Mouse (Mus musculus) MEL-GATA-1-ER (cell line): ENCODE results near the gene Vipr1.

ENCODE experiments used
- DNase-seq: peaks from one replicate; pipeline ENCODE4 v3.0.0-alpha.2; 2012; ENCODE audit warnings: low read depth; ENCODE audit errors: extremely low read depth

Gene Vipr1

DNA sequence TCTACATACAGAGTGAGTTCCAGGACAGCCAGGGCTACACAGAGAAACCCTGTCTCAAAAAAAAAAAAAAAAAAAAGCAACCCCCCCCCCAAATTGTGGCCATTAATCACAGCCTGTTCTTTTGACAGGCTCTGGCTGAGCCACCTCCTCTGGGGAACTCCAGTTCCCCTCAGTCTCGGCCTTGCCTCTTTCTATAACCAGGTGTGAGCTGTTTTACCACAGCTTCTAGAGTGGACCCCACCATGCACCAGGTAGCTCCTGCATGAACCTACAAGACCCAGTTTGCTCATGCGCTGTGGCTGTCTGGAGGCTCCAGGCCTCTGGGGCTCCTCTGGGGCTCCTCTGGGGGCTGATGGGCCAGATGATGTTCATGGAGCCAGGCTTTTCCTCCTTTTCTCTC lies 33.0 kb downstream of the Vipr1 start:
- no peak for DNase-seq

DNA sequence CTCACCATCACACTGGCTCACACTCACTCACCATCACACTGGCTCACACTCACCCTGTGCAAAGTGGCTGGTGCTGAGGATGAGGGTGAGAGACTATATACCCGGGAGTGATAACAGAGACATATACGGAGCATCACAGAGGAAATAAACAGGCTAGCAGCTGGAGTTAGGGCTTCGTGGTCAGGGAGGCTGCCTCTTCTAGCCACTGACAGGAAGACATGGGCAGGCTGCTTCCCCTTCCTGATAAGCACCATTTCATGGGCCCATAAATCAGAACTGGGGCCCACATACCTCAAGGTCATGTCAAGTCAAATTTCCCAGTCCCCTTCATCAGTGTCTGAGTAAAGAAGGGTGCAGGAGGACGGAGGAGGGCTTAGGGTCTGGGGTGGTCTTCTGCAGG lies 34.6 kb downstream of the Vipr1 start:
- peak; percentile 20 for DNase-seq

DNA sequence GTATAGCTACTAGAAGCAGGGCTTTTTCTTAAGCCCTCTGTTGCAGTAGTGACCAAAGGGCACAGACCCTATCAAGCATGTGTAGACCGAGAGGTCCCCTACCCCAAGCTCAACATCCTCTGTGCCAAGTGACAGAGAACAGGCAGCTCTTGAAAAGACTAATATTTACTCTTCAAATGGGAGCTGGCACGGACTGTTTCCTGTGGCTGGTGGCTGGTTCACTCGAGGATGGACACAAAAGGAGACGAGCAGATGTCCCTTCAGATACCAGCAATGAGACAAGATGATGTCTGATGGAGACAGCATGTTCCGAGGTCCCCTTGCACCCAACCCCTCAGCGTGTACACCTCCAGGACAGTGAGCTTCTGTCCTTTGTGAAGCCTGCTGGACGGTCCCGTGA lies 35.0 kb downstream of the Vipr1 start:
- no peak for DNase-seq

DNA sequence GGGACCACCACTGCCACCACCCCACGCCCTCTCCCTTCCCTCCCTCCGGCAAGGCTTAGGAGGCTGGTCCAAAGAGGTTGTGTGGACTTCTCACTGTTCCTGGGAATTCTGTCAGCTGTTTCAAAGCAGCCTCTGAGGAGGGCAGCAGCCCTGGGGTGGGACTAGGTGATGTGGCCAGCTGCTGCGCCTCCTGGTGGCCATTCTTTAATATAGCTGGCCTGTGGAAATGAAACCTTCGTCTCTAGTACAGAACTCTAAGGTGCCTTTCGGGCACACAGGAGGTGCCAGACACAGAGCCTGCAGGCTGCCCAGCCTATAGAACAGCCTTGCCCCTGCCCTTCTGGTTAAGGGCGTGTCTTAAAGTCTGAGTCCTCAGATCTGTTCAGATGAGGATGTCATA lies 37.0 kb downstream of the Vipr1 start:
- DNase-seq: no peak

DNA sequence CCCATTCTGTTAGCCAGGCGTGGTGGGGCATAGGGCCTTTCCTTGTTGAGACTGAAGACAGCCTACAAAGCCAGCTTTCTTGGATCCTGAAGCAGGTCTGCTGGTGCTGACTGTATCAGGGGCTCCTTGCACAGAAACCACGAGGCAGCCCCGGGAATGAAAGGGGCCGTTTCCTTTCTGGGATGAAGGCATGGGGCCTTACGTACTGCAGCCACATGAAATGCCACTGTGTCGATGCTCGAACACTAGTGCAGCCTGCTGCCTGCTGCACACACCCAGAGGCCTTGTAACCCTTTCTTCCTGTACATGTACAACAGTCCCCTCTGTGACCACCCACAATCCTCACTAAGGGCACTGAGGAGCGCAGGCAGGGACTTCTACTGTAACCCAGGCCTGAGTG lies 38.7 kb downstream of the Vipr1 start:
- no peak for DNase-seq

DNA sequence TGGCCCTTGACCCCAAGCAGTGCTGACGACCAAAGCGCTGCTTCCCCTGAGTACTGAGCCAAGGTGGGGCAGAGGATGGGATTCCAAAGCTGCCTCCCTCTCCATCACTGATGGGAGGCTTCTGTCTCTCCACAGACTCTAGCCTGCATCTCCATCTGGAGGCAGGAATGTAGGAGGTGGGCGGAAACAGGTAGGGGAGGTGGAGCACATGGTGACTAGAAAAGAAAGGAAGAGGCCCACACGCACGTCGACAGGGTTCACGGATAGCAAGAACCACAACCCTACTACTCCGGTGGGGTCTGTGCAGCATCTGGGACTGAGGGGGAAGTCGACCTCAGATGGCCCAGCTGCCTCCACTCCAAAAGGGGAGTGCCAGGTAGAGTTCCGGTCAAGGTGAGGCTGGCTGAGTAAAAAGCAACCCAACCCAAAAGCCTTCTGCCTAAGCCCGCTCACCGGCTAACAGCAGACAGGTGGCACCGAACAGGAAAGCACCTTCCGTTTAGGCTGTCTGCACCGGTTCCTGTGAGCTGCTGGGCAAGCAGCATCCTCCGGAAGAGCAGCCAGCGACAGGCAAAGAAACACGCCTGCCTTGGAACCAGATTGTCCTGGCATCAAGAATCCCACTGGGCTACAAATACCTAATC lies 39.6 kb downstream of the Vipr1 start:
- no peak for DNase-seq

DNA sequence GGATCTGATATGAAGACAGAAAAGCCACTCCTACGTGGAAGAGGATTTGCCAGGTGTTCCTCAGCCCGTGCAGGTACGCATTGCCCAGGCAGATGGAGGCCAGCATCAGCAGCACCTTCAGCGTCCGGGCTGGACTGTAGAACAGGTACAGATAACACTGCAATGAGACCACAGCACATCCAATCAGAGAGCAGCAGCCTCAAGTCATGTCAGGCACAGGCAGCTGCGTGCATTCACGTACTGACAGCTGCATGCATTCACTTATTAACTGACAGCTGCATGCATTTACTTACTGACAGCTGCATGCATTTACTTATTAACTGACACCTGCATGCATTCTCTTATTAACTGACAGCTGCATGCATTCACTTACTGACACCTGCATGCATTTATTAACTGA lies 42.2 kb downstream of the Vipr1 start:
- no peak for DNase-seq

DNA sequence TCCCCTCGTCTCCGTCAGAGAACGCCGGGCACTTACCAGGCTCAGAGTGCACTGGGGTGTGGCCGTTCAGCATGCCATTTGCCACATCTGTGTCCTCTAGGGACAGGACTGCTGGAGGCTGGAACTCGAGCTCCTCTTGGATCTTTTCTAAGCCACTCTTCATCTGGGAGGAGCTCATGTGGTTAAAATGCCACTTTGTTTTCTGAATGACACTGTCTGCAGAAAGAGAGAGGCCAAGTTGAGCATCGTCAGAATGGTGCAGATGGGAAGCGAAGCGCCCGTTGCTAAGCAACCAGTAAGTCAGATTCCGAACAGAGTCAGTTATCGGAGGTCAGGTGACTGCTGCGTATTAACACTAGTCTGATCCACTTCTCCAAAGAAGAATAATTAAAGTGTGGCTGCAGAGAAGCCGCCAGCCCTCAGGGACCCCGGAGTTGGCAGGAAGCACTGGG lies 47.7 kb downstream of the Vipr1 start:
- no peak for DNase-seq

DNA sequence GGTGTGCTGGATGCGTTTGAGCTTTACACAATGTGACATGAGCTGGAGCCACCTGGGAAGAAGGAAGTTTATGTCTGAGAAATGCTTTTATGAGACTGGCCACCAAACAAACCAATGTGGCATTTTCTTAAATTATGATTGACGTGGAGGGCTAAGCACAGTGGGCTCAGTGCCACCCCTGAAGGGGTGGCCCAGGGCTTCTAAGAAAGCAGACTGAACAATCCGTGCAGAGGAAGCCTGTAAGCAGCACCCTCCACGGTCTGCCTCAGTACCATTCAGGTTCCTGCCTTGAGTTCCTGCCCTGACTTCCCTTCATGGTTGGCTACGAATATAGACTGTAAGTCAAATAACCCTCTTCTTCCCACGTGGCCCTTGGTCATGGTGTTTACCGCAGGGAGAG lies 48.2 kb downstream of the Vipr1 start:
- no peak for DNase-seq

DNA sequence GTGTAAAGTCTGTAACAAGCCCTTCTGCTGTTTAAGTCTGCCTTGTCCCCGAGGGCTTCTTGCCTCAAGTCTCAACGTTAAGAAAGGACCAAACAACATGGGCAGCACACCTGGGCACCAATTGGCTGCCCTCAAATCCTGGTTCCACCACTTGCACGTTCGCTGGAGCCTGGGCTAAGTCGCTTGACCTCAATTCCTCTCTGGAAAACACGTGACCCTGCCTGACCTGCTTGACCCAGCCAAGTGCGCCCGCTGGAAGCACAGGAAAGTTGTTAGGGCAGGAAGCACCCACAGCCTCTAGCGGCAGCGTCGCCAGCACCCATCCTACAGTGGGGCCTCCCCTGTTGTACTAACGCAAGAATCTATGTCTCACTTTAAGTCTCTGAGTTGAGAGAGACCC lies 52.2 kb downstream of the Vipr1 start:
- DNase-seq: no peak

DNA sequence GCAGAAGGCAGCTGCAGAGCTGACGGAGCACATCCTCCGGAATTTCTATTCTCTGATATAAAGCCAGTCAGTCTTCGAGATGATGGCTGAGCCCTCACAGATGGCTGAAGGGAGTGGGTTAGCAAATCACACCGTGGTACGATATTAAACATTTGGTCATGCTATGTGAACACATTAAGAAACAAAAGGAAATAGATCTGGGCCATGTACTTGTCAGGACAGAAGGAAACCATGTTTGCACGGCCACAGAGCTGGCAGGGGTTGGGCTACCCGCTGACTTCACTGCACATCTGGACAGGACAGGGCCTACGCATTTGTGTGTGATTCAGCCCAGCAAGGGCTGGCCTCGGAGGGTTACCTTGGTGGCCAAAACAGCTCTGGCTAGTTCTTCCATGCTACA lies 54.1 kb downstream of the Vipr1 start:
- no peak for DNase-seq

DNA sequence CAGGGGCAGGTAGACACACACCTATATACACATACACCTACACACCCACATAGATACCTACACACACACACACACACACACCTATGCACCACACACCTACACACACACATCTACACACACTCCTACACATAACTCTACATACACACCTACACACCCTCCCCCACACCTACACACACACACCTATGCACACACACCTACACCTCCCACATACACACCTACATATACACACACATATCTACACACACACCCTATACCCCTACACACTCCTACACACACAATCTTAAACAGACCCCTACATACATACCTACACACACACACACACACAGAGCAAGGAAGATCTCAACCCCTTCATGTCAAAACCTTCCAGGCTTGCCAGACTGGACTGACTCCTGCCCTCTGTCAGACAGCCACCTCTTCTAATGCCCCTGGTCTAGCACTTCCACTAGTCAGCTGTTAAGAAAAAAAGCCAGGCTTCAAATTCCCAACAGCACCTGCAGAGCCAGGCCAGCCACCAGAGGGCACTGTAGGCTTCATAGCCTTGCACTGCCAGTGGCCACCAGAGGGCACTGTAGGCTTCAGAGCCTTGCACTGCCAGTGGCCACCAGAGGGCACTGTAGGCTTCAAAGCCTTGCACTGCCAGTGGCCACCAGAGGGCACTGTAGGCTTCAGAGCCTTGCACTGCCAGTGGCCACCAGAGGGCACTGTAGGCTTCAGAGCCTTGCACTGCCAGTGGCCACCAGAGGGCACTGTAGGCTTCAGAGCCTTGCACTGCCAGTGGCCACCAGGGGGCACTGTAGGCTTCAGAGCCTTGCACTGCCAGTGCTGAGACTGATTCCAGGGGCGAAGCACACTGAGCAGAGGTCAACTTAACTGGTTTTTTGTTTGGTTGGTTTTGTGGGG lies 54.9 kb downstream of the Vipr1 start:
- DNase-seq: peak; percentile 42

DNA sequence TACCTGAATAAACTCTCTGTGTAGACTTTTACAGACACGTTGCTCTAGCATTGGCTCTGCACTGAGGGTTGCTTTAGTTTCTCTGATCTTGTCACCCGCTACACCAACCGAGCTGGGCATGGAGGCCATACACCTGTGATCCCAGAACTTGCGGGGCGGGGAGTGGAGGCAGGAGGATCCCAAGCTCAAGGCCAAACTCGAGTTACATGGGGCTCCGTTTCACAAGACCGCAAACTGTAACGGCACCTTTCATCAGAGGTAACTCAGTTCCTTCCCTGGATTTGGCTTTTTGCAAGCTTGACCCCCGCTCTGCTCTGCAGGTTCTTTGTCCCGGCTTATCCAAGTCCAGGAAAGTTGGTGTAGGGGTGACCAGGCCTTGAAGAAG lies 61.7 kb downstream of the Vipr1 start:
- DNase-seq: no peak

DNA sequence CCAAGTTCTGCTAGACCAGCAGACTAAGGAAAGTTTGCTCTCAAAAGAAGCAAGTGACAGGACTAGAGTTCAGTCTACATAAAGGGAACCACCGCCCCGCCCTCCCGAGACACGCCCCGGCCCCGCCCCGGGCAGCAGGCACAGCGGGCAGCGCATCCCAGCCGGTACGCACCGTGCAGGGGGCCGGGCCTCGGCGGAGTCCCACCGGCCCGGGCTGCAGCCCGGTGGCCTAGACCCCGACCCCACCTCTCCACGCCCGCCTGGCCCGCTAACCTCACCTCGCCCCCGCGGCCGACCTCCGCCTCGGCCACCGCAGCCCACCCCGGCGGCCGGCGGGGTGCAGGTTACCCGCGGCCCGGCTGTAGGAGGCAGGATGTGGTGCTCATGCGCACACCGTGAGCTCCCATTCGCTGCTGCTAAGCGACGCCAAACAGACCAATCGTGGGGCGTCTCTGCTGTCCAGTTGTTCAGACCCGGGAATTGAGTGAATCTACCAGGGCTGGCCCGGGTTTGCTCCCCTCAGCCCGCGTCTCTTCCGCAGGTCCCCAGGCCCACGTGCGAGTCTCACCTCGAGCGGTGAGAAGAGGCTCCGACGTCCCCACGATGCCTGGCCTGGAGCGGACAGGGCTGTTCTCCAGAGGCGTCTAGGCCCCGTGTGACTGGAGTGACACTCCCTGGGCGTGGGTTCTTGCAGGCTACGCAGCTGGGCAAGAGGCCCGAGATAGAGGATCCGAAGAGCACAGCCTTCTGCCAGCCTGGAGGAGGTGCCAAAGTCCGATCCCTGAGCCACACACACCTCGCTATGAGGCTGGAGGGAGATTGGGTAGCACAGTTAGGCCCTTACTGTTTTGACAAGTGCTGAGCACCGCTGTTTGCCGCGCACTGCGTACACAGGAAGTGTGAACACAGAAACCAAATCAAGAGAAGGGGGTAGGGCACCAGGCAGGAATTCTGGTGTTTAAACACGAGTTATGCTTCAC lies 62.4 kb downstream of the Vipr1 start, which contains the start of gene Sec22c:
Gene Sec22c (minus strand): TSS at position 845 of the 980 bp plus-strand sequence.
- peak; percentile 81 for DNase-seq

DNA sequence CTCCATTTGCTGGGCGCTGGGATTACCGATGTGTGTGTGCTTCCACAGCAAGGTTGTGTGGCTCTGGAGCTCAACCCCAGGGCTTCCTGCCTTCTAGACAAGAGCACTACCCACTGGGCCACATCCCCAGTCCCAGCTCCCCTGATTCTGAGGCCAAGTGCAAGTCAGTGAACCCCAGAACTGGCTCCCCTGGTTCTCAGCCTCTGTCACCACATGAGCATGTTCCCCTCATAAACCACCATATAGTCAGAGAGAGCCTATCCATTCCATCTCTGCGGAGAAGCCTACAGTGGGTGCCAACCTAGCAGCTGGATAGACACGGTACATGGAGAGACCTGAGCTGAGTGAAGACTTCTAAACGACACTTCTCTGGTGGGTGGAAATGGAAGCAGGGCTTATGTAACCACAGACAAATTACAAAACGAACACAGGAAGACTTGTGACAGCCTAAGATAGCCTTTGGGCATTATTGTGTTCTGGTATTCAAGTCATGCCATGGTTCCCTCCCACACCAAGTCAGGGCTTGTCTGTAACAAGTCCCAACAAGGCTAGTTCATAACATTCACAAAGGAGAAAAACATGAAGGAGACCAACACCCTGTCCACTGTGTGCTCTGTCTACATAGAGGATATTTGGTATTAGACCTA lies 63.6 kb downstream of the Vipr1 start:
- DNase-seq: no peak

DNA sequence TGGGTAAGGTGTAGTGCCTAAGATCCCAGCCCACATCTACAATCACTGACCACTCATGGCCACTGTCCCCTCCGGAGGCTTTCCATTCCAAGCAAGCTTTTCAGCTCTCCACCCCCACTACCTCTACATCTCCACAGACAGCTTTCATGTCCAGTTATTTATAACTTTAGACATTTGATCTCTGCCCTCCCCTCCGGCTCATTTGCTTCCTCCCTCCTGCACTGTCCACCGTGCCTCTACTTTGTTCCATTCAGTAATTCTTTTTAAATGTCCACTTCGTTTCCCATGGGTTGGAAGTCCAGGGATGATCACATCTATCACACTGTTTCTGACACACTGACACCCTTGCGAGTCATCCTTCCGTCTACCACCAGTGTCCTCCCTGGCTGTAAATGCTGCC lies 65.3 kb downstream of the Vipr1 start:
- no peak for DNase-seq

DNA sequence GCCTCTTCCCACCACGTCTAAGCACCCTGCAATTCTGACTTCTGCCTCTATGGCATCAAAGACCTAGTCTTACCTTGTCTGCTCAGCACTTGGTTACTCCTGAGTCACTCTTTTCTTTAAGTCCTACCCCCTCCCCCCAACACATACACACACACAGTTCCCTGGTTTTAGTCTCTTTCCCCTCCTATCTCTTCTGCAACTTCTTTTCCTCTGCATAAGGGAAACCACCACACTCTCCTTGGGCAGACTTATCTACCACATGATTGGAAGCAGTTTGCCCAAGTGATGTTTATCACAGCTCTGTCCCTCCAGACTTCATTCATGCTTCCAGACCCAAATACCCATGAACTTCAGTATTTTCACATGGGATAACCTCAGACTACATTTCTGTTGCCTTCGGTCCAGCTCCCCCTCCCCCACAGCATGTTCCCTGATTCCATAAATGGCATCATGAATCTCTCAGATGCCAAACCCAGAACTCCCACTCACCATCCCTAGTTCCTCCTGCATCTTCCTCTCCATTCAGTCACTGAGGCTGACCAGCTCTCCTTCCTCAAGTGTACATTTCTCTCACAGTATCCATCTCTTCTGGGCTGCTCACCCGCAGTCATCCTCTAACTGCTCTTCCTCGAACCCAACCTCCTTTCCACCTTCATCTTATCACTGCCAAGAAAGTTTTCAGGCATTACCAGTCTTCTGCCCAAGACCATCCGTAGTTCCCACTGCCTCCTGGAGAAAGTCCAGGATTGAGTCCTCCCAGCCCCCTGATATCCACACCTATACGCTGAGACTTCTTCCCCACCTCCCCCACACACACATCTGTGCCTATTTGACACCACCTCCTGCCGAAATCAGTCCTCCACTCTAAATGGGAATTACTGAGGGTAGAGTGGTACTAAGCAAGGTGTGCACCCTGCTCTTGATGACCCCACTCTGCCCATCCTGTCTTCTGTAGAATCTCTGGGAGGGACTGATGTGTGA lies 66.3 kb downstream of the Vipr1 start:
- DNase-seq: peak; percentile 52

DNA sequence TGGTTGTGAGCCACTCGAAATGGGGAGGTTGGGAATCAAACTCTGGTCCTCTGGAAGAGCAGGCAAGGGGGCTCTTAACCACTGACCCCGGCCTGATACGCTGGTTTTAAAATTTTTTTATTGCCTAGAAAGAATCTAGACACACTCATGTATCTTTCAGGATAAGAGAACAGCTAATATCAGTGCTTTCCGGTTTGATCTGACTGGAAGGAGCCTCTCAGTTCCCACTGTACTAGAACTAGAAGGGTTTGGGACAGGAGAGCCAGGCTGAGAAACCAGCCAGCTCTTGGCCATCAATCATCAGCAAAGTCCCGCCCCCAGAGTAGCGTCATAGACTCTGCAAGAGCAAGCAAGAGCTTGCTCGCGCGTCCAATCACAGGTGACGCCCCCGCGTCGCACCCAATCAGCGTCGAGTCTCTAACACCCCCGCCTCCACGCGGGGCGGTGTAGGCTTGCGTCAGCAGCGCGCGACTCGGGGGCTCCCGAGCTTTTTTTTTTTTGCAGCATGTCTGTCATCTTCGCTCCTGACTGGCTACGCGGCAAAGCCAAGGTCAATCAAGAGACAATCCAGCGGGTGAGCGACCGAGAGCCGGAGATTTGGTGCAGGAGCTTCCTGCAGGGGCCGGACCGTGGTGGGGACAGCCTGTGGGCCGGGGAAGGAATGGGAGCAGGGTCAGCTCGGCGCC lies 67.5 kb downstream of the Vipr1 start, which contains the start of gene Ss18l2:
Gene Ss18l2 (plus strand): TSS at position 432 of the 686 bp plus-strand sequence.
- DNase-seq: peak; percentile 98

DNA sequence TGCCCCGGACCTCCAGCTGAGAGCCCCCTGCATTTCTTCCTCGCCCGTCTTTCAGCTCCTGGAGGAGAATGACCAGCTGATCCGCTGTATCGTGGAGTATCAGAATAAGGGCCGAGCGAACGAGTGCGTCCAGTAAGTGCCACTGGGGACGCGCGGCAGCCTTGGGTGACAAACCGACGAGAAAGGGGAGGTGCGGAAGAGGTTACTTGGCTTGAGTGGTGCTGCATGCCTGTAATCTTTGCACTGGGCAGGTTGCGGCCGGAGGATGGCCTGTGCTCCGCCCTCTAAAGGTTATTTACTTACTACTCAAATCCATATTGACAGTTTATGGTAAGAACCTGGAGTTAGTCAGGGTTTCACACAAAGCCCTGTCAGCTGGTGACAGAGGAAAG lies 68.1 kb downstream of the Vipr1 start:
- DNase-seq: peak; percentile 29
